Mouse (Mus musculus): ENCODE results near the gene Pwp2. TPM values are rescaled to one million over a fixed set of nuclear protein-coding genes. Genes with fewer than 3 reads are reported as not detected.

Gene Pwp2
- total and polyA plus RNA-seq, 3 experiments = 41.2 to 49.9 (median 43.0) TPM

DNA sequence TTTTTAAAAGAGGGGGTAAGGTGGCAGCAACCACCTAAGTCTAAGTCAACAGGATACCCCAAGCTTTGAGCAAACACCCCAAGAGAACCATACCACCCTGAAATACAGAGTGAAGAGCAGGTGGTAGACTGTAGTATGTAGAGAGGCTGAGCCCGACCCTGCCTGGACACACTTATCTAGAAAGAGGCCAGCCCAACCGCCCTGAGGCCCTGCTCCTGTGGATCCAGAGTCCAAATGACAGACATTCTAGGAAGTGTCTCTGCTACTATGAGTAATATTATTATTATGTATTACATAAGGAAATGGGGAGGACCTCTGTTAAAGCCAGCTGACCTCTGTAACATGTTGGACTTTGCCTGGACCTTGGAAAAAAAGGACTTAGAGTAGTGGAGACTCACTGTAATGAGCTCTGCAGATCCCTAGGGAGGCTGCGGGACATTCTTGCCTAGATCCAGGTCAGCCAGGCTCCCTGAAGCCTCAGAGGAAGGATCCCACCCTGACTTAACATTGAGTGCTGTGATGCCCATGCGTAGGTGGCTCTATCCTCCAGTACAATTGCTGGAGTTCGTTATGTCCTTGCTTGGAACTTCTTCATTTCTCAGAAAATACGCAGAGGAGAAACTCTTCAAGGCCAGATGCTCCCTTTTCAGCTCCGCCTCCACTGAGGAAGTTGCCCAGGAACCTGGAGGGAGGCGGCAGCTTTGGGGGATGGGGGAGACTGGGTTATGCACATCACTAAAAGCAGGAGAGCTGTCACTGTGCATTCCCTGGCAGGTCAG lies 41.0 kb downstream of the Pwp2 start:
- in situ Hi-C loops (cut with MboI; ENCODE audit: low pct_ligation_motif_present, low pct_unique_long_range_greater_than_20kb, low sequenced_read_pairs) (loop anchor here (10.0 kb wide), 1 partner anchor 49 kb away; no protein-coding TSS in a partner anchor), dilution Hi-C loops (cut with MboI; ENCODE audit: extremely low pct_ligation_motif_present, extremely low pct_unique_long_range_greater_than_20kb, low sequenced_read_pairs) (no loop called here)
- Histone ChIP-seq H3K9ac (ENCODE audit: insufficient read depth, low read depth) (no peak overlapping the region), H3K27ac (ENCODE audit: insufficient read depth, low read depth) (no peak overlapping the region), H3K4me1 (ENCODE audit: control insufficient read depth in 1 of 2, insufficient read depth in 2 of 2) (peaks cover 0 to 9% of the 10 kb centered on the region in 2 experiments; a peak in 2 of 4 replicates), H3K27me3 (replicated peaks) (peaks cover 10% of the 10 kb centered on the region), H3K4me3 (replicated peaks in 1 of 3; ENCODE audit: low read depth in 2 of 3, low read length in 2 of 3, poor library complexity in 1 of 3) (no peak overlapping the region), H3K79me2 (replicated peaks; ENCODE audit: control insufficient read depth, extremely low read depth, insufficient read depth, poor library complexity, severe bottlenecking) (no peaks in the 10 kb centered on the region), H3K9me3 (replicated peaks; ENCODE audit: low read length) (no peaks in the 10 kb centered on the region), H3K4me2 (ENCODE audit: insufficient read depth, low read depth, poor library complexity, severe bottlenecking) (no peak overlapping the region), H3K36me3 (replicated peaks in 1 of 2; ENCODE audit: control insufficient read depth in 1 of 2, insufficient read depth in 1 of 2, low read length in 1 of 2) (no peaks in the 10 kb centered on the region)
- TF ChIP-seq MAFK (IDR thresholded peaks at IDR 0.05; ENCODE audit: insufficient replicate concordance, low read length) (no peak), USF1 (IDR thresholded peaks at IDR 0.05; ENCODE audit: low read depth, low read length) (no peak), ELF1 (IDR thresholded peaks at IDR 0.05; ENCODE audit: low read depth, low read length) (no peak), NELFE (IDR thresholded peaks at IDR 0.05; ENCODE audit: low read depth, low read length) (no peak), MAZ (IDR thresholded peaks at IDR 0.05; ENCODE audit: low read depth, low read length) (no peak), TBP (conservative IDR thresholded peaks at IDR 0.05; ENCODE audit: low read depth, low read length) (no peak), ZC3H11A (IDR thresholded peaks at IDR 0.05; ENCODE audit: low read depth, low read length) (no peak), UBTF (IDR thresholded peaks at IDR 0.05; ENCODE audit: low read depth, low read length) (no peak), SIN3A (IDR thresholded peaks at IDR 0.05; ENCODE audit: low read length) (no peak), HCFC1 (IDR thresholded peaks at IDR 0.05; ENCODE audit: low read depth, low read length) (no peak), CTCF (conservative IDR thresholded peaks at IDR 0.05 in 1 of 2, IDR thresholded peaks at IDR 0.05 in 1 of 2; ENCODE audit: low read depth in 2 of 2, low read length in 2 of 2) (no peak), ZKSCAN1 (IDR thresholded peaks at IDR 0.05; ENCODE audit: borderline replicate concordance, low read depth, low read length) (no peak), CHD1 (IDR thresholded peaks at IDR 0.05; ENCODE audit: low read depth, low read length) (no peak), POLR2AphosphoS2 (IDR thresholded peaks at IDR 0.05; ENCODE audit: low read depth, low read length) (no peak)
- no peak for DNase-seq (ENCODE audit: extremely low read depth)

DNA sequence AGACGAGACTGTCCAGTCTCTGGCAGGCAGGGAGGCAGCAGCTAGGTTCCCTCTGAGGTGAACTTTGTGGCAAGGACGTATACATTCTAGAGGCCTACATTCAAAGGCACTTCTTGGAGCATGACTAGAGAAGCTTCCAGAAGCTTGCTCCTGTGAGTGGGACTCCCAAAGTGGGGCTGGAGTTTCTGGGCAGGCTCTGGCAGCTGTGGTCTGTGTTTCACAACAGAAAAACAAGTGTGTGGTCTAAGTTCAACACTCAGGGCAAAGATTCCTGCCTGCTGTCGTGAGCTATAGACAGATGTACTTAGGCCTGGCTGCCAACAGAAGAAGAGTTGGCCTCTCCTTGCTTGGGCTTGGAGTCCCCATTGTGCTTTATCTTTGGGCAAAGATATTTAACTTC lies 44.1 kb downstream of the Pwp2 start:
- dilution Hi-C loops (cut with MboI; ENCODE audit: extremely low pct_ligation_motif_present, extremely low pct_unique_long_range_greater_than_20kb, low sequenced_read_pairs) = no loop called here
- no peak overlapping the region for H3K4me2 ChIP-seq (ENCODE audit: insufficient read depth, low read depth, poor library complexity, severe bottlenecking)
- peaks cover 15 to 22% of the 10 kb centered on the region in 2 experiments for H3K4me1 ChIP-seq (ENCODE audit: control insufficient read depth in 1 of 2, insufficient read depth in 2 of 2)
- H3K9ac ChIP-seq (ENCODE audit: insufficient read depth, low read depth) = no peak overlapping the region
- H3K27ac ChIP-seq (ENCODE audit: insufficient read depth, low read depth) = no peak overlapping the region
- in situ Hi-C loops (cut with MboI; ENCODE audit: low pct_ligation_motif_present, low pct_unique_long_range_greater_than_20kb, low sequenced_read_pairs) = loop anchor here (10.0 kb wide), 1 partner anchor 46 kb away; no protein-coding TSS in a partner anchor
- H3K4me3 ChIP-seq (replicated peaks in 1 of 3; ENCODE audit: low read depth in 2 of 3, low read length in 2 of 3, poor library complexity in 1 of 3) = no peak overlapping the region
- H3K27me3 ChIP-seq (replicated peaks) = peaks cover 13% of the 10 kb centered on the region
- no peaks in the 10 kb centered on the region for H3K79me2 ChIP-seq (replicated peaks; ENCODE audit: control insufficient read depth, extremely low read depth, insufficient read depth, poor library complexity, severe bottlenecking)
- no peaks in the 10 kb centered on the region for H3K9me3 ChIP-seq (replicated peaks; ENCODE audit: low read length)
- TF ChIP-seq USF2 (conservative IDR thresholded peaks at IDR 0.05; ENCODE audit: low read depth, low read length) = no peak
- TF ChIP-seq MAX (IDR thresholded peaks at IDR 0.05; ENCODE audit: low read length) = no peak
- TF ChIP-seq TCF12 (IDR thresholded peaks at IDR 0.05; ENCODE audit: low read depth, low read length) = no peak
- TF ChIP-seq MYC (IDR thresholded peaks at IDR 0.05; ENCODE audit: low read depth, low read length) = no peak
- no peak for TF ChIP-seq USF1 (IDR thresholded peaks at IDR 0.05; ENCODE audit: low read depth, low read length)
- TF ChIP-seq EP300 (IDR thresholded peaks at IDR 0.05; ENCODE audit: low read length) = no peak
- TF ChIP-seq NRF1 (IDR thresholded peaks at IDR 0.05; ENCODE audit: low read depth, low read length) = no peak
- H3K36me3 ChIP-seq (replicated peaks in 1 of 2; ENCODE audit: control insufficient read depth in 1 of 2, insufficient read depth in 1 of 2, low read length in 1 of 2) = no peaks in the 10 kb centered on the region
- DNase-seq (ENCODE audit: extremely low read depth) = no peak
